Mouse (Mus musculus): ENCODE measurements around the gene Nt5c3b.

DNA sequence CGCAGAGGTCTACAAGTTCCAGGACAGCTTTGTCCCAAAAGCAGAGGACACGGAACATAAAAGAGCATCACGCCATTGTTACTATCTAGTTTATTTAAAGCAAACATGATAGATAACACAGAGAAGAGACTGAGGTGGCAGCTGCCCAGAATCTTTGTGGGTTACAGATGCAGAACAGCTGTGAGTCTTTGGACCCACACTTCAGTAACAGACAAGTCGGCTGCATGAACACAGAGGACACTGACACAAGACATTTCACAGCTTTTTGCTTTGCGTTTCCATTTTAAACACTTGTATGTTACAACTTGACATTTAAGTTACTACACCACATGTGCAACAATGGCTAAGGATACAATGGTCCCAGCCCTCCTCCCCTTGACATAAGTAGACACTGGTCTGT is 34.7 kb upstream of the Nt5c3b start:
- TF ChIP-seq CTCF (conservative IDR thresholded peaks at IDR 0.05; ENCODE audit: insufficient read depth, insufficient read length, low read depth, low read length) (no peak), POLR2A (IDR thresholded peaks at IDR 0.05; ENCODE audit: low read depth, low read length) (no peak)

All from kidney, adult 2 months (tissue).